Mouse (Mus musculus): ENCODE data around the gene Fryl.
"Not testable (repeated sequence)": the region's sequence is repeated elsewhere in the genome, so short reads cannot be mapped to it uniquely, and the experiment has no call there.

Fryl gene

GRCm38 (mm10) chr5:73102342-73102989 is 154.0 kb downstream of the Fryl start:
- DNase-seq (ENCODE audit: low spot score): no peak

GRCm38 (mm10) chr5:73092236-73092635 is 164.2 kb downstream of the Fryl start:
- no peak for DNase-seq (ENCODE audit: low spot score)

- no peak for DNase-seq (ENCODE audit: low spot score)
Observed at GRCm38 (mm10) chr5:73089158-73089557, 167.3 kb downstream of the Fryl start.

GRCm38 (mm10) chr5:73081496-73081895 is 174.9 kb downstream of the Fryl start:
- DNase-seq (ENCODE audit: low spot score): no peak

- DNase-seq (ENCODE audit: low spot score): no peak
Observed at GRCm38 (mm10) chr5:73079801-73080200, 176.6 kb downstream of the Fryl start.

- DNase-seq (ENCODE audit: low spot score): peak; percentile 86
Observed at GRCm38 (mm10) chr5:73071319-73071718, 185.1 kb downstream of the Fryl start.

GRCm38 (mm10) chr5:73066946-73067345 is 189.5 kb downstream of the Fryl start:
- no peak for DNase-seq (ENCODE audit: low spot score)

- DNase-seq (ENCODE audit: low spot score): no peak
Observed at GRCm38 (mm10) chr5:73063768-73064669, 192.4 kb downstream of the Fryl start.

GRCm38 (mm10) chr5:73061506-73062155 is 194.8 kb downstream of the Fryl start:
- DNase-seq (ENCODE audit: low spot score): no peak

- no peak for DNase-seq (ENCODE audit: low spot score)
Observed at GRCm38 (mm10) chr5:73056937-73057336, 199.5 kb downstream of the Fryl start.

- no peak for DNase-seq (ENCODE audit: low spot score)
Observed at GRCm38 (mm10) chr5:73056457-73056856, 200.0 kb downstream of the Fryl start.

GRCm38 (mm10) chr5:73053933-73054332 is 202.5 kb downstream of the Fryl start:
- DNase-seq (ENCODE audit: low spot score): no peak

GRCm38 (mm10) chr5:73047651-73048245 is 208.7 kb downstream of the Fryl start:
- no peak for DNase-seq (ENCODE audit: low spot score)

- DNase-seq (ENCODE audit: low spot score): no peak
Observed at GRCm38 (mm10) chr5:73044055-73044454, 212.4 kb downstream of the Fryl start.

- DNase-seq (ENCODE audit: low spot score): no peak
Observed at GRCm38 (mm10) chr5:73032481-73032880, 223.9 kb downstream of the Fryl start.

- DNase-seq (ENCODE audit: low spot score): no peak
Observed at GRCm38 (mm10) chr5:73028646-73029045, 227.8 kb downstream of the Fryl start.

- no peak for DNase-seq (ENCODE audit: low spot score)
Observed at GRCm38 (mm10) chr5:73023801-73024200, 232.6 kb downstream of the Fryl start.

GRCm38 (mm10) chr5:73014745-73015144 is 241.7 kb downstream of the Fryl start:
- DNase-seq (ENCODE audit: low spot score): no peak

- DNase-seq (ENCODE audit: low spot score): not testable (repeated sequence)
Observed at GRCm38 (mm10) chr5:73013611-73014287, 242.7 kb downstream of the Fryl start.

GRCm38 (mm10) chr5:73012884-73013610 is 243.4 kb downstream of the Fryl start:
- not testable (repeated sequence) for DNase-seq (ENCODE audit: low spot score)

GRCm38 (mm10) chr5:73011806-73012205 is 244.6 kb downstream of the Fryl start:
- not testable (repeated sequence) for DNase-seq (ENCODE audit: low spot score)
